Mouse (Mus musculus): ENCODE measurements around the gene Snx8.
"Not testable (repeated sequence)": the region's sequence is repeated elsewhere in the genome, so short reads cannot be mapped to it uniquely, and the experiment has no call there.

The Snx8 gene

GRCm38 (mm10) chr5:140384462-140384861 lies 4.6 kb downstream of the Snx8 start:
- DNase-seq (ENCODE audit: extremely low spot score): no peak

- peak; percentile 70 for DNase-seq (ENCODE audit: extremely low spot score)
These were observed 5.5 kb downstream of the Snx8 start for GRCm38 (mm10) chr5:140383559-140383958.

GRCm38 (mm10) chr5:140382688-140383087 lies 6.4 kb downstream of the Snx8 start:
- DNase-seq (ENCODE audit: extremely low spot score): no peak

GRCm38 (mm10) chr5:140381156-140381555 lies 7.9 kb downstream of the Snx8 start:
- DNase-seq (ENCODE audit: extremely low spot score): no peak

GRCm38 (mm10) chr5:140379299-140379698 lies 9.8 kb downstream of the Snx8 start:
- no peak for DNase-seq (ENCODE audit: extremely low spot score)

- DNase-seq (ENCODE audit: extremely low spot score): no peak
These were observed 10.8 kb downstream of the Snx8 start for GRCm38 (mm10) chr5:140378121-140378853.

- no peak for DNase-seq (ENCODE audit: extremely low spot score)
These were observed 13.7 kb downstream of the Snx8 start for GRCm38 (mm10) chr5:140375249-140375829.

- no peak for DNase-seq (ENCODE audit: extremely low spot score)
These were observed 14.8 kb downstream of the Snx8 start for GRCm38 (mm10) chr5:140374226-140374625.

GRCm38 (mm10) chr5:140373711-140374110 lies 15.4 kb downstream of the Snx8 start:
- no peak for DNase-seq (ENCODE audit: extremely low spot score)

GRCm38 (mm10) chr5:140371671-140372070 lies 17.4 kb downstream of the Snx8 start:
- DNase-seq (ENCODE audit: extremely low spot score): no peak

- DNase-seq (ENCODE audit: extremely low spot score): no peak
These were observed 18.4 kb downstream of the Snx8 start for GRCm38 (mm10) chr5:140370446-140371254.

GRCm38 (mm10) chr5:140369466-140369865 lies 19.6 kb downstream of the Snx8 start:
- DNase-seq (ENCODE audit: extremely low spot score): no peak

- no peak for DNase-seq (ENCODE audit: extremely low spot score)
These were observed 20.1 kb downstream of the Snx8 start for GRCm38 (mm10) chr5:140368926-140369325.

- not testable (repeated sequence) for DNase-seq (ENCODE audit: extremely low spot score)
These were observed 20.9 kb downstream of the Snx8 start for GRCm38 (mm10) chr5:140368126-140368525.

GRCm38 (mm10) chr5:140364415-140364814 lies 24.6 kb downstream of the Snx8 start:
- DNase-seq (ENCODE audit: extremely low spot score): no peak

- DNase-seq (ENCODE audit: extremely low spot score): no peak
These were observed 29.0 kb downstream of the Snx8 start for GRCm38 (mm10) chr5:140359930-140360674.

GRCm38 (mm10) chr5:140357466-140357865 lies 31.6 kb downstream of the Snx8 start:
- DNase-seq (ENCODE audit: extremely low spot score): no peak

GRCm38 (mm10) chr5:140355934-140356333 lies 33.1 kb downstream of the Snx8 start:
- DNase-seq (ENCODE audit: extremely low spot score): no peak

- DNase-seq (ENCODE audit: extremely low spot score): no peak
These were observed 36.7 kb downstream of the Snx8 start for GRCm38 (mm10) chr5:140352352-140352751.

GRCm38 (mm10) chr5:140350731-140351497 lies 38.1 kb downstream of the Snx8 start:
- no peak for DNase-seq (ENCODE audit: extremely low spot score)

- no peak for DNase-seq (ENCODE audit: extremely low spot score)
These were observed 39.2 kb downstream of the Snx8 start for GRCm38 (mm10) chr5:140349882-140350281.
